Mouse (Mus musculus) gastrocnemius, postnatal 4 days (tissue): ENCODE results near the gene Ap1s1. TPM values are rescaled to one million over a fixed set of nuclear protein-coding genes. Genes with fewer than 3 reads are reported as not detected.

Experiments used
- DNase-seq, 2 experiments: peaks; one replicate each; pipeline ENCODE4 v3.0.0; 2021 to 2022; ENCODE audit warnings: low spot score in 2 of 2, mixed read lengths in 2 of 2
- total RNA-seq, 2 experiments: library from RNA; stranded (reverse); gene quantifications; 2 replicates each; pipeline ENCODE4 v1.2.3; 2021

Ap1s1 gene
- total RNA-seq, 2 experiments from 2014 or later, result 67.3 to 68.0 TPM

- no peak for DNase-seq
These were observed 20.0 kb upstream of the Ap1s1 start for GRCm38 (mm10) chr5:137065923-137066322.

- no peak for DNase-seq
These were observed 19.5 kb upstream of the Ap1s1 start for GRCm38 (mm10) chr5:137065454-137065853.

GRCm38 (mm10) chr5:137062601-137063000 lies 16.7 kb upstream of the Ap1s1 start:
- DNase-seq, result no peak

GRCm38 (mm10) chr5:137061809-137062481 lies 16.0 kb upstream of the Ap1s1 start:
- peak in 1 of 2 experiments; percentile 55 for DNase-seq

GRCm38 (mm10) chr5:137054873-137055272 lies 8.9 kb upstream of the Ap1s1 start:
- no peak for DNase-seq

- no peak for DNase-seq
These were observed 8.4 kb upstream of the Ap1s1 start for GRCm38 (mm10) chr5:137054299-137054698.

GRCm38 (mm10) chr5:137051914-137052505 lies 6.1 kb upstream of the Ap1s1 start:
- DNase-seq, result no peak

- no peak for DNase-seq
These were observed 5.2 kb upstream of the Ap1s1 start for GRCm38 (mm10) chr5:137051125-137051524.

- no peak for DNase-seq
These were observed 1.1 kb upstream of the Ap1s1 start for GRCm38 (mm10) chr5:137046991-137047390.

- DNase-seq, result no peak
These were observed 386 bp upstream of the Ap1s1 start for GRCm38 (mm10) chr5:137046324-137046718.

- no peak for DNase-seq
These were observed 1.9 kb downstream of the Ap1s1 start for GRCm38 (mm10) chr5:137043997-137044396.

GRCm38 (mm10) chr5:137041442-137041841 lies 4.5 kb downstream of the Ap1s1 start:
- no peak for DNase-seq

- no peak for DNase-seq
These were observed 6.5 kb downstream of the Ap1s1 start for GRCm38 (mm10) chr5:137039453-137039852.

GRCm38 (mm10) chr5:137036211-137036610 lies 9.7 kb downstream of the Ap1s1 start:
- no peak for DNase-seq

GRCm38 (mm10) chr5:137032641-137033074 lies 13.3 kb downstream of the Ap1s1 start:
- peak; percentile 73 to 85 for DNase-seq

- DNase-seq, result no peak
These were observed 13.9 kb downstream of the Ap1s1 start for GRCm38 (mm10) chr5:137032033-137032421.

GRCm38 (mm10) chr5:137031076-137032032 lies 14.6 kb downstream of the Ap1s1 start:
- DNase-seq, result peak; percentile 43 to 45

- no peak for DNase-seq
These were observed 15.5 kb downstream of the Ap1s1 start for GRCm38 (mm10) chr5:137030416-137030810.

- peak; percentile 94 to 97 for DNase-seq
These were observed 16.1 kb downstream of the Ap1s1 start for GRCm38 (mm10) chr5:137029643-137030415.

GRCm38 (mm10) chr5:137029273-137029585 lies 16.7 kb downstream of the Ap1s1 start:
- DNase-seq, result no peak
